Comparison of ENCODE assay signal across 8 mouse cellular contexts in the genomic region with DNA sequence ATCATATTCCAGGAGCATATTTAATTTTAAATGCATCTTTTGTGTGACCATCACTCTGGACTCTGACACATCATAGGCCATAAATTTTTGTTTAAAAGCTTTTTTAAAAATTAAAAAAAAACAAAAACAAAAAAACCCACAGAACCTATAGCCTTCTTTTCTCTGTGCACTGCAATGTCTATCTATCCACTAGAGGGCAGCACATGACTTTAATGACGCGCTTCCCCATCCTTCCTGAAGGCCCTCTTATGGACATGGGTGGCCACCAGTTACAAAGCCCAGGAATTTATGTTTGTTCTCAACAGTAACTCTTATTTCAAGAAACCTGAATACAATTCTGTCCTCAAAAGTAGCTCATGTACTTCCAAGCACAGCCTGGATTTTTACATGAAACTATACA. TPM values are rescaled to one million over a fixed set of nuclear protein-coding genes. Genes with fewer than 3 reads are reported as not detected.
DNase-seq lines count a peak whose midpoint lies in the region; ATAC-seq and TF ChIP-seq lines count a peak whose summit lies in the region.

No protein-coding gene starts in this region.

- no peak for TF ChIP-seq POLR2A in thymus, adult 2 months (IDR thresholded peaks at IDR 0.05; ENCODE audit: control insufficient read depth, extremely low read depth, insufficient read depth, low read length, poor library complexity)
- no peak for TF ChIP-seq POLR2A in bone marrow, adult 2 months (IDR thresholded peaks at IDR 0.05; ENCODE audit: borderline replicate concordance, control insufficient read depth, low read depth, low read length)

- H3K36me3 ChIP-seq in thymus, adult 2 months (ENCODE audit: control insufficient read depth, insufficient read depth, low read length) = no peaks in the 10 kb centered on the region
- H3K36me3 ChIP-seq in embryonic facial prominence, embryonic 14.5 days (ENCODE audit: control insufficient read depth, insufficient read depth, low read length) = no peaks in the 10 kb centered on the region
- H3K36me3 ChIP-seq in hindbrain, embryonic 16.5 days (ENCODE audit: control insufficient read depth, insufficient read depth, low read length) = no peaks in the 10 kb centered on the region
- no peaks in the 10 kb centered on the region for H3K36me3 ChIP-seq in midbrain, embryonic 14.5 days (ENCODE audit: control insufficient read depth, insufficient read depth, low read length)

- no peaks in the 10 kb centered on the region for H3K27me3 ChIP-seq in thymus, adult 2 months (ENCODE audit: control insufficient read depth, insufficient read depth, low read length)
- no peaks in the 10 kb centered on the region for H3K27me3 ChIP-seq in embryonic facial prominence, embryonic 14.5 days (replicated peaks; ENCODE audit: control insufficient read depth, insufficient read depth, low read length)
- H3K27me3 ChIP-seq in hindbrain, embryonic 16.5 days (replicated peaks; ENCODE audit: control insufficient read depth, insufficient read depth, low read length) = no peaks in the 10 kb centered on the region
- no peaks in the 10 kb centered on the region for H3K27me3 ChIP-seq in midbrain, embryonic 14.5 days (ENCODE audit: control insufficient read depth, insufficient read depth, low read length)

- peaks cover 26% of the 10 kb centered on the region for H3K4me1 ChIP-seq in thymus, adult 2 months (replicated peaks; ENCODE audit: control insufficient read depth, insufficient read depth, low read length)
- H3K4me1 ChIP-seq in bone marrow, adult 2 months (ENCODE audit: control insufficient read depth, insufficient read depth, low read length) = no peaks in the 10 kb centered on the region
- H3K4me1 ChIP-seq in embryonic facial prominence, embryonic 14.5 days (ENCODE audit: control insufficient read depth, insufficient read depth, low read length) = 0 out of 2 replicates have a peak, but pooled peaks cover 2% of the 10 kb centered on the region
- no peaks in the 10 kb centered on the region for H3K4me1 ChIP-seq in hindbrain, embryonic 16.5 days (ENCODE audit: control insufficient read depth, insufficient read depth, low read depth, low read length)
- no peaks in the 10 kb centered on the region for H3K4me1 ChIP-seq in midbrain, embryonic 14.5 days (ENCODE audit: control insufficient read depth, insufficient read depth, low read length)

- DNase-seq in thymus, adult 2 months = peak; percentile 65
- no peak for DNase-seq in thymus, adult 18-20 months
- peak; percentile 86 for DNase-seq in embryonic facial prominence, embryonic 14.5 days (ENCODE audit: low spot score)
- DNase-seq in left cerebral cortex, postnatal 10 days (ENCODE audit: extremely low spot score in 1 of 2, low spot score in 2 of 2) = peak; percentile 52 to 69
- peak; percentile 92 for DNase-seq in midbrain, embryonic 14.5 days
- DNase-seq in testis, postnatal 10 days (ENCODE audit: low spot score) = peak; percentile 57

- no peaks in the 10 kb centered on the region for H3K9me3 ChIP-seq in embryonic facial prominence, embryonic 14.5 days (ENCODE audit: control insufficient read depth, low read length)
- H3K9me3 ChIP-seq in hindbrain, embryonic 16.5 days (ENCODE audit: control insufficient read depth, low read length) = no peaks in the 10 kb centered on the region
- no peaks in the 10 kb centered on the region for H3K9me3 ChIP-seq in midbrain, embryonic 14.5 days (ENCODE audit: control insufficient read depth, low read length)

- H3K9ac ChIP-seq in embryonic facial prominence, embryonic 14.5 days (ENCODE audit: low read depth, low read length) = no peak overlapping the region
- no peak overlapping the region for H3K9ac ChIP-seq in hindbrain, embryonic 16.5 days (ENCODE audit: low read depth, low read length)
- H3K9ac ChIP-seq in midbrain, embryonic 14.5 days (replicated peaks; ENCODE audit: low read length) = no peak overlapping the region

- H3K4me3 ChIP-seq in thymus, adult 2 months (ENCODE audit: control insufficient read depth, insufficient read depth, low read length) = no peak overlapping the region
- no peak overlapping the region for H3K4me3 ChIP-seq in bone marrow, adult 2 months (replicated peaks; ENCODE audit: control insufficient read depth, low read depth, low read length)
- no peak overlapping the region for H3K4me3 ChIP-seq in embryonic facial prominence, embryonic 14.5 days (ENCODE audit: low read depth, low read length)
- H3K4me3 ChIP-seq in hindbrain, embryonic 16.5 days (ENCODE audit: low read length) = no peak overlapping the region
- H3K4me3 ChIP-seq in midbrain, embryonic 14.5 days (replicated peaks; ENCODE audit: low read depth, low read length) = no peak overlapping the region

- H3K4me2 ChIP-seq in embryonic facial prominence, embryonic 14.5 days (ENCODE audit: low read depth, low read length) = no peak overlapping the region
- no peak overlapping the region for H3K4me2 ChIP-seq in hindbrain, embryonic 16.5 days (ENCODE audit: low read length)
- H3K4me2 ChIP-seq in midbrain, embryonic 14.5 days (ENCODE audit: low read length) = no peak overlapping the region

- 1% methylated on average over 2 of the region's 2 CpGs for WGBS in thymus, adult 2 months
- 1% methylated on average over 2 of the region's 2 CpGs for WGBS in bone marrow, adult 2 months
- WGBS in embryonic facial prominence, embryonic 14.5 days = 0% methylated on average over 2 of the region's 2 CpGs
- 2% methylated on average over 2 of the region's 2 CpGs for WGBS in hindbrain, embryonic 16.5 days
- WGBS in midbrain, embryonic 14.5 days = 1% methylated on average over 2 of the region's 2 CpGs

- intact Hi-C loops in left cerebral cortex, postnatal 10 days (cut with DNase I) = loop anchor here (2.0 to 10.0 kb wide), 2 partner anchors 128 to 160 kb away; partner anchors contain the start of genes Mier1 and Wdr78

- TF ChIP-seq CTCF in thymus, adult 2 months (IDR thresholded peaks at IDR 0.05; ENCODE audit: borderline replicate concordance, control insufficient read depth, extremely low read depth, insufficient read depth, low read length, poor library complexity) = no peak
- peak; percentile 54; the same call in 1 of the 2 replicates for TF ChIP-seq CTCF in bone marrow, adult 2 months (IDR thresholded peaks at IDR 0.05; ENCODE audit: control insufficient read depth, insufficient read depth, low read length)

- ATAC-seq in embryonic facial prominence, embryonic 14.5 days (ENCODE audit: low read depth) = peak; percentile 82; the same call in 1 of the 2 replicates
- ATAC-seq in hindbrain, embryonic 16.5 days = peak; percentile 82
- peak; percentile 71; the same call in 1 of the 2 replicates for ATAC-seq in midbrain, embryonic 14.5 days (ENCODE audit: low FRiP score, low TSS enrichment)

- H3K27ac ChIP-seq in thymus, adult 2 months (ENCODE audit: control insufficient read depth, insufficient read depth, low read length) = no peak overlapping the region
- H3K27ac ChIP-seq in bone marrow, adult 2 months (ENCODE audit: control insufficient read depth, insufficient read depth, low read depth, low read length, poor library complexity) = no peak overlapping the region
- no peak overlapping the region for H3K27ac ChIP-seq in embryonic facial prominence, embryonic 14.5 days (replicated peaks; ENCODE audit: low read depth, low read length)
- no peak overlapping the region for H3K27ac ChIP-seq in hindbrain, embryonic 16.5 days (ENCODE audit: low read depth, low read length)
- H3K27ac ChIP-seq in midbrain, embryonic 14.5 days (replicated peaks; ENCODE audit: low read depth, low read length) = no peak overlapping the region

RNA-seq across cellular contexts. Expression of gene Tctex1d1, which starts 8.5 kb away (rescaled TPM):
- polyA plus RNA-seq in thymus, adult 2 months (2012; rRNA removed) = 18.1 and 20.0 TPM in 2 replicates
- not detected in 2 replicates for polyA plus RNA-seq in bone marrow, adult 2 months (2011; ENCODE audit: insufficient read depth, insufficient read length, low replicate concordance, missing spikeins)
- 0.94 and 1.2 TPM in 2 replicates for polyA plus RNA-seq in embryonic facial prominence, embryonic 14.5 days (2014; fragmentation: Nextera tagmentation; extraction: Ambion mirVana)
- polyA plus RNA-seq in hindbrain, embryonic 16.5 days (2015; fragmentation: Nextera tagmentation; extraction: Ambion mirVana) = 2.8 and 3.3 TPM in 2 replicates
- total RNA-seq in left cerebral cortex, postnatal 10 days (2021) = 1 to 10 TPM in 1 of 2 experiments, under 1 TPM in 1; 0.93 to 1.3 TPM
- 0.61 and 1.2 TPM in 2 replicates for polyA plus RNA-seq in midbrain, embryonic 14.5 days (2014; fragmentation: Nextera tagmentation; extraction: Ambion mirVana)

RNA-seq across cellular contexts. Expression of gene Insl5, which starts 39.7 kb away (rescaled TPM):
- 15.7 and 19.4 TPM in 2 replicates for polyA plus RNA-seq in thymus, adult 2 months (2012; rRNA removed)
- polyA plus RNA-seq in bone marrow, adult 2 months (2011; ENCODE audit: insufficient read depth, insufficient read length, low replicate concordance, missing spikeins) = not detected in 2 replicates
- not detected in 2 replicates for polyA plus RNA-seq in embryonic facial prominence, embryonic 14.5 days (2014; fragmentation: Nextera tagmentation; extraction: Ambion mirVana)
- polyA plus RNA-seq in hindbrain, embryonic 16.5 days (2015; fragmentation: Nextera tagmentation; extraction: Ambion mirVana) = 0.32 and 0.69 TPM in 2 replicates
- 1 to 10 TPM in 1 of 2 experiments, not detected in 1; 1.1 TPM for total RNA-seq in left cerebral cortex, postnatal 10 days (2021)
- not detected in 2 replicates for polyA plus RNA-seq in midbrain, embryonic 14.5 days (2014; fragmentation: Nextera tagmentation; extraction: Ambion mirVana)

Comparison
In these comparisons a context has a peak if more than half of its experiments do, and no peak if none do; other contexts are left out.
1. DNase-seq: peak in thymus, adult 2 months (single experiment), embryonic facial prominence, embryonic 14.5 days (single experiment), left cerebral cortex, postnatal 10 days (2 of 2), midbrain, embryonic 14.5 days (single experiment) and testis, postnatal 10 days (single experiment); none in thymus, adult 18-20 months (0 of 2).
2. Peak in every context shown above with its lines, with median percentiles within 50 percentile points of each other: ATAC-seq.